Mouse (Mus musculus): Measurements from ENCODE around the gene Agt. TPM values are rescaled to one million over a fixed set of nuclear protein-coding genes. Genes with fewer than 3 reads are reported as not detected.

Gene Agt
- 100 to 1,000 TPM; 124 to 320 TPM for total RNA-seq (2021)
- long read RNA-seq, experiment 1, transcript Agt-201 (5 exons, 1,891 nt), result major isoform, 338 of 567 reads
- long read RNA-seq, experiment 1, partial matches to known transcripts, result 218 of 567 reads
- long read RNA-seq, experiment 1, other reads (novel, unspliced or antisense), result 11 of 567 reads
- long read RNA-seq, experiment 2, transcript Agt-201 (5 exons, 1,891 nt), result major isoform, 9 of 13 reads
- long read RNA-seq, experiment 2, partial matches to known transcripts, result 4 of 13 reads
- long read RNA-seq, experiment 2, other reads (novel, unspliced or antisense), result 0 of 13 reads

DNA sequence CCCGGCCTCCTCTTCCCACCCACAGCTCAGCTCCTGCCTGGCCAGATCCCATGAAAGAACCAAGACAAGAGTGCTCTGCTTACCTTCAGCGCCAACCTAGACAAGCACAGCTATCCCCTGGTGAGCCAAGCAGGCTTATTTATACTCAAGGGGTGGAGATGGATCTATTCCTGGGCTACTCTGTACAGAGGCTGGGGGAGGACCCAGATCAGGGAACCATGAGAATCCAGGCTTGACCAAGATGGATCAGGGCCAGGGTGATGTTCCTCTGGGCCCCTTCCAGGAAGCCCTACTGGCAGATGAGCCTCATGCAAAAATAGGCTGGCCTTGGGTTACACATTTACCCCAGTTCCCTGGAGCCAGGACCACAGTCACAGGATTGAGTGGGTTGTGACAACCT is at the start of gene Agt:
Gene Agt (minus strand): TSS at position 114 of the 400 bp plus-strand sequence.
- DNase-seq, result peak; percentile 72

DNA sequence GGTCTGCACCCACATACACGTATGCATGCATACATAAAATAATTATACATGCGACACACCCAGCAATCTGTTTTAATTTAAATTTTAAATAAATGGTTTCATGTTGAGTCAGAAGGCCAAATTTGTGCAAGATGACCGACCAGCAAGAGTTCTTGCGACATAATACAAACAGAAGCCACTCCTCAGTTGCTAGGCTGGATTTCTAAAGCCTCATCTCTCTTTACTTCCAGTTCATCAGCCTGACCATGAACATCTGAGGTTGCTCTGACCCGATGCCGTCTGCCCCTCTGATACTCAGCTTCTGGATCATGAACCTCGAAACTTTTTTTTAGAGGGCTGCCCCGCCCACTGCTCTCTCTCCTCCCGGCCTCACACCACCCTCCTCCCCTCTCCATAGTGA is 48.7 kb upstream of the Agt start:
- no peak for DNase-seq

DNA sequence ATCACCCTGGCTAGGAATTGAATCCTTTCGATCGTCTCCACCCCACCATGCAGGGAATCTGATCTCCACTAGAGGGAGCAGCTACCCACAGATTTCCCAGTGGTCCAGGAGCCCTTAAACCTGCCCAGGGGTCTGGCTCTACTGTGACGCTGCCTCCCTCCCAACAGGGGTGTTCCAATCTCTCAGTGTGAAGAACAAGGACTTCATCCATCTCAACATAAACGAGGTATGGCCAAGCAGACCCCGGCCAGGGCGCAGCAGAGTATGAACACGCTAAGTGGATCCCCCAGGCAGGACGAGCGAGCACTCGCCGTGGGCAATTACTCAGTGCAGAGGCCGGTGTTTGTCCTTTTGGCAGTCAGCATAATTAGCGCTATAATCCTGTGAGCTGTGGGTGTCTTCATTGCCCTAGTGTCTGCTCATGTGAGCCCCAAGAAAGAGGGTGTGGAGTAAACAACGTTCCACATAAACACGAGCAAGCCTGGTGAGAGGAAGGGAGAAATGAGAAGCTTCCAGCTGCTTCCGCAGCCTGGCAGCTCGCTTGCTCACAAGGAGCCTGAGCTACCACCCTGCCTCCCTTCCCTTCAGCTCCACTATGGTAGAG is 47.9 kb upstream of the Agt start:
- peak; percentile 86 for DNase-seq

DNA sequence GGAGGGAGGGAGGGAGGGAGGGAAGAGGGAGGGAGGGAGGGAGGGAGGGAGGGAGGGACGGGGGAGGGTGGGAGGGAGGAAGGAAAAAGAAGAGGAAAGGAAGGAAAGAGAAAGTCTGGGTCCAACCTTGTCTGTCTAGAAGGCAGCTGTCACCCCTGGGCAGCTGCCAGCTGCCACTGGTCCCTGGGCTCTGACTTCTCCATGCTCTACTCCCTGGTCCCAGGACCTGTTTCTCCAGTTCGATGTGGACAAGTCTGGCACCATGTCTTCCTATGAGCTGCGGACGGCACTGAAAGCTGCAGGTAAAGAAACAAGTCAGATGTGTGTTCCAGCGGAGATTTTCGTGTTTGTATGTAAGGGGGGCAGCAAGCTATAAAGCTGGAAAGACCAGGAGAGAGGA is 44.8 kb upstream of the Agt start:
- DNase-seq, result no peak

DNA sequence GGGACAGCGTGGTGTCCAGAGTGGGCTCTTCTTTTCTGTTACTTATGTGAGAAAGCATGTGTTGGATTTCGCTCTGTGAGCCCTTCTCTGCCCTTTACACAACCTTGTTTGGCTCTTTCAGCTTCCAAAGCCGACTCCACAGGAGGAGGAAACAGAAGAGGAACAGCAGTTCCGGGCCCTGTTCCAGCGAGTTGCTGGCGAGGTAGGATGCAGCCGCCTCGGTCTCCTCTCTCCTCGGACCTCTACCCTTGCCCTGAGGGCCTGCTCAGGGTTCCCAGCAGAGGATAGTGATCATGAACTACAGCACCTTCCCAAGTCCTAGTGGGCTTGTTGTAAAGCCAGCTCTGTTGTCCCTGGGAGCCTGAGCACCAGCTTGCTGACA is 39.5 kb upstream of the Agt start:
- DNase-seq, result no peak

DNA sequence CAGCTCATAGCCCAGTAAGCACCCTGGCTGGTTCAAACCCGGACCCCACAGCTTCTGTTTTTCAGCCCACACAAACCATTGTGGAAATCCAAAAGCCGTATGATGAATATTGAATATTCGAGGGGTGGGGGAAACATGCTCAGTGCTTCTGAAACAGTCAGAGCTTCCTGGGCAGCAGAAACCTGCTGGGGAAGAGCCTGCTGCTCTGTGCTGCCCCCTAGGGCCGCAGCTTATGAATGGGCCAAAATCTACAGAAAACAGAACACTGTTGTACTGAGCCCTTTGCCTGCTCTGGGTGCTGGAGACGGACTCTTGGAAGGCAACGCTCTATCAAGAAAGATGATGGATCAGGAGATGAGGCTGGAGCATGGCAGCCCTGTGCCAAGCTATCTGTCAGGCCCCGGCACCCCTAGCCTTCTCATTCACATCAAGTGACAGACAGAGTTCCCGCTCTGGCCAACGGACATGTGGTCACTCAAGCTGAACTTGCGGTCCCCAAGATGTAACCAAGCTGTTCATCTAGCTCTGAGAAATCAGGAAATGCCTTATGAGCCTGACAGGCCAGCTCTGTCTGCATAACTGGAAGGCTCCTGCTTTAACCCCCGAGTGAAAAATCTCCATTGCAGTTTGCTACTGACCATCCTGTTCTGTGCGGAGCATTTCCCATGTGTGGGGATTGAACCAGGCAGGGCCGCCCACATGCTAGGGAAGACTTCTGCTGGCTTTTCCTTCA is 38.9 kb upstream of the Agt start:
- peak; percentile 51 for DNase-seq

DNA sequence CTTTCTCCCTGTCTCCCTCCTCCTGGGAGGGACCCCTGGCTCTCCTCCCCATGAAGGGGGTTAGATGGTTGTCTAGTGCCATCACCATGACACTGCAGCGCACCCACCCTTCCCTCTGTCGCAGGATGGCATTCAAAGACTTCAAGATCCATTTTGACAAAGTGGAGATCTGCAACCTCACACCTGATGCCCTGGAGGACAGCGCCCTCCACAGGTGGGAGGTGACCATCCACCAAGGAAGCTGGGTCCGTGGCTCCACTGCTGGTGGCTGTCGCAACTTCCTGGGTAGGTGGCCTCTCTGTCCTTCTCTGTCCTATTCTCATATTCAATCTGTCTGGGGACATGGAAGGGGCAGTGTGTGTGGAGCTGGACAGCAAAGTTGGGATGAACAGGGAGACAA is 34.6 kb upstream of the Agt start:
- DNase-seq, result peak; percentile 39

DNA sequence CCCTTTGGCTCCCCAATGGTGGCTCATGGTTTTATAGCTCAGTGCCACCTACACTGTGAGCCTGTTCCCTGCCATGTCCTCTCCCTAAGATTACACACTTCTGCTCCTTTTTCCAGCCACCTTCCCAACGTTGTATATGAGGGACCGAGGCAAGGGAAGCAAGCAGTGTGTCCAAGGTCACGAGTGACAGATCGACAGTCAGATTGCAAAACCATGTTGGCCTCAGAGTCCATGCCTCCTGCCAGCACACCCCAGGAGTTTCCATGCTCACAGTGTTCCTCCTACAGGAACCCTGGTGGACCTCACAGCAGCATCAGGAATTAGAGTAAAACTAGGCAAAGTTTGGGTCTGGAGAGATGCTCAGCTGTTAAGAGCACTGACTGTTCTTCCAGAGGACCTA is 19.9 kb upstream of the Agt start:
- DNase-seq, result peak; percentile 72

DNA sequence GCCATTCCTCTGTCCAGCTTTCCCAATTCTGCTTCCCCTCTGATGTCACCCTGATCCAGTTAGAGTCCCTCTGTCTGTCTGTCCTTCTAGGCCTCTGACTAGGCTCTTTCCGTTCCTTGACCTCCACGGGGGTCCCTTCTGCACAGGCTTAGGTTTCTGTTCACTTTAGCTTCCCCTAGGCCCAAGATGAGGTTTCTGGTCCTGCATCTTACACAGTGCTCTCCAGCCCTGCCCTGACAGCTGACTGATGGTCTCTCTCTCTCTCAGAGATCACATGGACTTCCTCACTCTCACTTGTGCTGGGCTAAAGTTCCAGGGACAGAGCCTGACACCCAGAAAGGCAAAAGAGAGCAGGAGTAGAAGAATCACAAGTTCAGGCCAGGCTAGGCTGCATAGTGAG is 17.1 kb upstream of the Agt start:
- no peak for DNase-seq

DNA sequence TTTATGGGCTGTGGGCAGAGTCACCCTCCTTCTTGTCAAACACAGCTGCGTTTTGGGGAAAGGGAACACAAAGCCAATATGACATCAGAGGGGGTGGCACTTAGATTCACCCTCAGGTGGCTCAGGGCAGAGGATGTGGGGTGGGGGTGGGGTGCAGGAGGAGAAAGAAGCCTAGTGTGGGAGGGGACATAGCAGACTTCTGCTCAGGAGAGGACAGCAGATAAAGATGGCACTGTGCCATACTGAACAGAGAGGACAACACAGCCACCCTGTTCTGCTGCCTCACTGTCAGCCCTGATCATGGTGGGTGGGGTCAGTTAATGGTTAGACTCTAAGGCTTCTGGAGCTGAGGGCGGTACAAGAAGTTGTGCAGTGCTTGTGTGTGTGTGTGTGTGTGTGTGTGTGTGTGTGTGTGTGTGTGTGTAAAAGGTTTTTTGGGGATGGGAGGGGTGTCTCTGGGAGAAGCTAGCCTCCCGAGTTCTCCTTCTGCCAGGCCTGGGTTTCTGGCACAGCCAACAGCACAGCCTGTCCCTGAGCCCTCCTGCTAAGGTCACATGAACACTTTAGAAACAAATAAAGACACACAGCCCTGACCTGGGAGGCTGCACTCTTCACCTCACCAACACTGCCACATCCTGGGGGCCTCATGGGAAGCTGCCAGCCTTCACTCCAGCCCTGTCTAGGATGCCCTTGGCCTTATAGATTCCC is 16.4 kb upstream of the Agt start:
- DNase-seq, result peak; percentile 63

DNA sequence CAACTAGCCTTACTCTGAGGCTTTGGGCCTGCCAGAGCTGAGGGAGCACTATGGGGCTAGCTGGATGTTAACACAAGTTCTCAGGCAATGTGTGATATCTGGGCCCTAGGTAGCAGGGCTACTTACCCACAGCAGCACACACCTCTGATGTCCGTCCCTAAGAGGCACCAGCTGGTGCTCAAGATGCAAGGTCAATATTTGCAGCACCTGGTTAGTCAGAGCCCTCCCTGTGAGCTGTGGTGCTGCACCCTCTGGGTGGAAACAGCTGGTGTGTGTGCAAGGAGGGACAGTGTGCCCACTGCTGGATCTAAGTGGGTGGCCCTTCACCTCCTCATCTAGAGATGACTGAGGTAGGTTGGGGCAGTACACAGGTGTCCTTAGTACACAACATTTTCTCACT is 7.2 kb upstream of the Agt start:
- DNase-seq, result no peak

DNA sequence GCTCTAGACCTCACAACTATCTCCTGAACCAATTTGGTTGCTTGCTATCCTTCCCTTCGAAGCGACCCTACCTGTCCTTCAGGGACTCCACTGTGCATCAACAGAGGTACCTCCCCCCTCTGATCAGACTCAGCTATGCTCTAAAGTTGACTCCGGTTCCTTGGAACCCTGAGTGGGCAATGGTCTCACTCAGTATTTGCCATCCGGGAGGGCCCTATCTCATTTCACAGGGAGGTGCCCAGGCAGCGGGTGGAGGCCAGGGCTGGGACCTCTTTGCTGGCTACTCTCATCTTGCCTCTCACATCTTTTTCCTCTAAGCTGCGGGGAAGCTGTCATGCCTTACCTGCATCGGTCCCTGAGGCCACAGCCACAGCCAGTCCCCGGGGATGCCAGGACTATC is 6.3 kb upstream of the Agt start, which contains the start of gene Capn9:
Gene Capn9 (plus strand): TSS at position 301 of the 400 bp plus-strand sequence.
- no peak for DNase-seq

DNA sequence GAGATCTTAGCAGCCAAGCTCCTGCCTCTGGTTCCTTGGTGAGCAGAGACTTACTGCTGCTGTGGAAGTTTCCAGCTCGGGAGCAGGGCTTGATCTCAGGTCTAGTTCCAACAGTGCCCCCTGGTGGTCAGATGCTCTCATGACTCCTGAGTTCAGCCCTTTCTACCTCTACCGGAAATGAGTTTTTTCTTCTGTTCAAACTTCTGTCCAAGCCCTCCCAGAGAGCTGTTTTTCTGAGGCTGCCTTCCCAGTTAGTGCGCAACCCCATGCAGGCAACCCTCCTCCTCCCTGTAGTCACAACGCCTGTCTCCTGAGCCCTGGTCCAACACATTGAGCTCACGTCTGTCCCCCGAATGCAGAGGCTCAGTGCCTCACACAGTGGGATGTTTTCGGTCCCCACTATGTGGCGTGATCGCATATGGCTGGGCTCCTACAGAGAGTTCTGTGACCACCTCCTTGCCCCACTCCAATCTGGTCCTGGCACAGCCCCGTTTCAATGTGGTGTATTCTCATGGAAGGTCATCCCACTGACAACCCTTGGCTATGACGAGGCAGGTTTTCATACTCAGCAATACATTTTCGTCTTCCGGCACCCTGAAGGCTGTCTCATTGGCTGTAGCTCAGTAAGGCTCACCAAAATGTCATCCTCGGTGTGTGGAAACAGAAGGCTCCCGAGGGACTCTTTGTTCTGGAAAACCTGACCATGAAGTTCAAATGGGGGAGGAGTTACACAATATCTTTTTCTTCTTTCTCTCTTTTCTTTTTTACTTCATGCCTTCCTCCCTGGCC is 4.2 kb upstream of the Agt start:
- DNase-seq, result peak; percentile 96

DNA sequence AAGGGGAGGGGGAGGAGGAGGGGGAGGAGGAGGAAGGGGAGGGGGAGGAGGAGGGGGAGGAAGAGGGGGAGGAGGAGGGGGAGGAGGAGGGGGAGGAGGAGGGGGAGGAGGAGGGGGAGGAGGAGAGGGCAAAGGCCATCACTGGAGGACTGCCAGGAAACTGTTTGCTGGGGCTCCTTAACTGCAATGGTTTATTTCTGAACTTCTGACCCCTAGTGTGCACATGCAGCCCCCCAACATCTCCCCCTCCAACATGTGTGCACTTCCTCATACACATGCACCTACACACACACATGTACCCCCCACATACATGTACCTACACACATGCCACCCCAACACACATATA is 2.9 kb upstream of the Agt start:
- no peak for DNase-seq

DNA sequence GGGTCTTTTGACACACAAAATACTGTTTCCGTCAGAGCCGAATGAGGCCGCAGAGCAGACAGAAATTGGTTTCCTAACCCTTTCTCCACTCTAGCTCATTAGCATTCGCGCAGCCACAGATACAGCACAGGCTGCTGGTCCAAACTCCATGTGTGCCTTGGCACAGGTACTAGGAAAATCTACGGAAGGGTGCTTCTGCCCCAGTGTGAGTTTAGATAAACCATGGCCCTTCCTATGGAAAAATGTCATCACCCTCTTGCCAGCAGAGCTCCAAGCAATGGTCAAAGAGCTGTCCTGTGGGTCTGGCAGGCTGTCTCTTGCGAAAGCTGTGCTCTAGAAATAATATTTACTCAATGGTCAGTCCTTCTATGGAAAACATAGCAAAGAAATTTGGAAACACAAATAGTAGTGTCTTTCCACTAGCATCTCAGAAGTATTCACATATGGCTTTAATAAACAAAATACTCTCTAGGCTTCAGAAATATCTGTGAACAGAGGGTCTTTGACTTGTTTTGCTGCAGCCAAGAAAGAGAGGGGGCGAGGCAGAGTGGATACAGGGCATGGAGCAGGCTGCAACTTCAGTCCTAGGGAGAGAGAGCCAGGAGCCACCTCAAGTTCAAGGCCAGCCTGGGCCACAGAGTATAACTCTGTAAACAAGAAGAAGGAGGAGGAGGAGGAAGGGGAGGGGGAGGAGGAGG is 2.4 kb upstream of the Agt start:
- DNase-seq, result no peak

DNA sequence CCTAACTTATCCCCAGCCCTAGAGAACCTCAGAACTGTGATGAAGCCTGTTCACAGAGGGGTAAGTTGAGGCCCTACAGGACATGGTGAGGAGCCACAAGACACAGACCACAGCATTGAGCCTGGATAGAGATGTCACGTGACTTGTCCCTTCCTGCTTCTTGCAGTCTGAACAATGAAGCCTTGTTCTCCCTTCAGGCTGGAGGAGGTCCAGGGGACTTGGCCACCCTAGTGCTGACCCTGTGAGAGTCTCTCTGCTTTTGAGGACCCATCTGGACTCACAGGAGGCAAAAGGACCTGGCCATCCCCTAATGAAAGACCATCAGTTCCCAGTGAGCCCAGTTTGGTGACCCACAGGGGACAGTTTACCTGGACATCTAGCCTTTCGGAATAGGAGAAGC is 406 bp downstream of the Agt start:
- DNase-seq, result no peak

DNA sequence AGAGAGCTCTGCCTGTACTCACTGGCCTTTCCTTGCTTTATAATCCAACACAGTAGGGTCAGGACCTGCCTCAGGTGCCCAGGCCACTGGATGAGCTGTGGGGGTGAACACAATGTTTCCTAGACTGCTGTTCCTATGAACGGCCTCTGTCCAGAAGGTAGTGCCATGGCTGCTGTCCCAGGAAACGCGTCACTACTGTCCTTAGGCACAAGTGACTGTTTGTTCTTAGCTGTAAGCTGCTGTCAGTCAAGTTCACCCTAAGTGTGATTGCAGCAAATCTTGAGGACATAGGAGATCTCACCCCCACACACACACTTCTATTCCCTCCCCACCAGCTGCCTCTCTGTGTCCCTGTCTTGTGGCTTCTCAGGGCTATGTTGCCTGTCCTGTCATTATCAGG is 1.9 kb downstream of the Agt start:
- DNase-seq, result no peak

DNA sequence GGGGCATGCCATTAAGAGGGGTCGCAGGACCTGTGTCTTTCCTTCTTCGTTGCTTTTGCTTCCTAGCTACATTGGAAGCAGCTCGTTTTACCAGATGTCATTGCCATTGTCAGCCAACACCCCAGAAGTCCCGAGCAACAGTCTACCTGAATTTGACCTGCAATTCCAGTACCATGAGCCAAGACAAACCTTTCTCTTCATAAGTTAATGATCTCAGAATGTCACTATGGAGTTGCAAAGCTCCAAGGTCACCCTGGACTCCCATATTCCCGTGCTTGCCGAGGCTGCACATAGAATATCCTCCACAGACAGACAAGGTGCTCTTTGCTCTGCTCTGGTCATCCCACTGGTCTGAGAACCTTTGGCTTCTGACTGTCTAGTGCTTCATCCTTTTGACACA is 2.4 kb downstream of the Agt start:
- DNase-seq, result no peak

DNA sequence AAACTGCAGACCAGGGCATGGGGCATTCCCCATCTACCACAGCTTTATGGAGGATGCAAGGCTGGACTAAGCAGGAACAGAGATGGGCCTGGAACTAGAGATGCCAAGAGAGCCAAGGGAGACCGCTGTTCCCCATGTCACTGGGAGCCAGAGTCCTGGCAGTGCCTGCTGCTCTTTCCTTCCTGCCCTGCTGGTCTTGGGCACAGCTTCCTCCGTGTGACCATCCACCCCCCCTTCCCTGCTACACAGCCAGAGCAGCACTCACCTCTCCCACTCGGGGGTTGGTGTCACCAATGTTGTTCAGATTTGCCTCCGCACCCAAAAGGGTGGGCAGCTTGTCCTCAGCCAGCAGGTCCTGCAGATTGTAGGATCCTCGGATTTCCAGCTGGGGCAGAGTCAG is 12.0 kb downstream of the Agt start:
- no peak for DNase-seq

DNA sequence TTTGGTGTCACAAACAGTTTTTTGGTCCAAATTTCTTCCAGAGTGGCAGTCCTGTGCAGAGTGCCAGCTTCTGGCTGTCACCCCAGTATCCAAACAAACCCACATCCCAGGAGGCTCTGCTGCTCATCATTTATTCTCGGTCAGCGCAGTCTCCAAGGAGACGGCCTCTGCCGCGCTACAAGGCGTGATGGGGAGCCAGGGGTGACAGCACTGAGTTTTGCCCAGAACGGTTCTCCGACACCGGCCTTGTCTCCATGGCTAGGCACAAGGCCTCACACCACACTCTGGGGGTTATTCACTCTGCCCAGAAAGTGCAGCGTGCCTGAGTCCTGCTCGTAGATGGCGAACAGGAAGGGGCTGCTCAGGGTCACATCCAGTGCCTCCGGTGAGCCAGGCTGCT is 12.8 kb downstream of the Agt start:
- DNase-seq, result peak; percentile 31

DNA sequence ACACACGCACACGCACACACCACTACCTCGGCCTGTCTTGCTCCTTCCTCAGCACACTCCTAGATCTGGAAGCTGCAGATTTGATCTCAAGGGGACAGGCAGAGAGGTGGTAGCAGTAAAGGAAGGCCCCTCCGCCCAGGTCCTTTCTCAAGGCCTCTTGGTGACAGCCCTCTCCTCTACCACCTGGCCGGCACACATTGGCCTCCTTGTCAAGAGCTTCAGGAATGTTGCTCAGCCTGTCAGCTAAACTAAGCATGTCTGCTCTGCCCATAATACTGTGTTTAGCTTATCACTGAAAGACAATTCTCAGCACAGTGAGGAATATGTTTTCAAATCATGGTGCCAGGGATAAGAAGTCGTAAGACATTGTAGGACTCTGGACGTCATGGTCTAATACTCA is 13.3 kb downstream of the Agt start:
- DNase-seq, result no peak

All from adrenal gland, postnatal 10 days (tissue).